Mouse (Mus musculus): ENCODE measurements around the gene Cstad.

Gene Cstad

DNA sequence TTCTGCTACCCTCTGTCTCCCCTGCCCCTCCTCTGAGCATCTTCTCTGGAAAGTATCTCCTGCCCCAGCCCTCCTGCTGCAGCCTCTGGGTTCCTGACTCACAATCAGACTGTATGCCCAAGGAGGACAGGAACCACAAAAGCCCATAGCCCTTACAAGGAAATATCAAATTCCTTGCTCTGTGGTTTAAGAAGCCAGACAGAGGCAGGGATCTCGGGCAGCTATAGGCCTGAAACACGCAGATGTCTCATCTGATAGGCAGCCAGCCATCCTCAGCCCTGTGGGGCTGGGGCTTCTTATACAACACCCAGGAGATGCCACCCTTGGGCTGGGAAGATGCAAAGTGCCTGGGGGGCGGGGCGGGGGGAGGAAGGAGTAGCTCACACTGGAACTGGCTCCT lies 956 bp downstream of the Cstad start:
- DNase-seq (ENCODE audit: low read depth, low spot score), result no peak

DNA sequence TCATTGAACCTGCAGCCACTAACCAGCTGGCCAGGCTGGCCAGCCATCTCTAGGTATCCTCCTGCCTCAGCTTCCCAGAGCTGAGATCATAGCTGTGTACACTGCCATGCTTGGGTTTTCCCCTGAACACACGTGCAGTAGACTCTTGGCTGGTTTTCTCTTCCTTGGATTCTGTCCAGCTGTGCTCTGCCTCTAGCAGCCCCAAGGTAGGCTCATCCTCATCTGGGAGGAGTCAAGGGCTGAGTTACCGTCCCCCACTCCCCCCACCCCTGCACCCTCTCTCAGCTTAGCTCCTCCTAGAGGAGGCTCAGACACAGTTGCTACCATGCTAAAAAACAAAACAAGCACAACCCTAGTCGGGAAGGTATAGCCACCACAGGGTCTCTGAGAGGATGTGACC lies 4.8 kb downstream of the Cstad start:
- DNase-seq (ENCODE audit: low read depth, low spot score), result peak; percentile 32

DNA sequence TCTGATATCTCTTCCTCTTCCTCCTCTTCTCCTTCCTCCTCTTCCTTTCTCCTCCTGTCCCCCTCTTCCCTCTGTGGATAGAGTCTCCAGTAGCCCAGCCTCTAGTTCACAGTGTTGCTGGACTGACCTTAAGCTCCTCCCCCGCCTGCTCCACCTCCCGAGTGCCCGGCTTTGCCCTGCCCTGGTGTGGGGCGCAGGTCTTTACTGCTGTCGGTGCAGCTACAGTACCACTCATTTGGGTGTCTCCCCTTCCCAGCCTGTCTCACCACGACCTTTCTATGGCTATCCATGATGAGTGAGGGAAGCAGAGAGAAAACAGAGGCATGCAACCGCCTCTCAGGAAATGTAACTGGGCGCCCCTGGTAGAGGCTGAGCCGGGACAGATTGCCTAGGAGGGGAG lies 5.5 kb downstream of the Cstad start:
- no peak for DNase-seq (ENCODE audit: low read depth, low spot score)

DNA sequence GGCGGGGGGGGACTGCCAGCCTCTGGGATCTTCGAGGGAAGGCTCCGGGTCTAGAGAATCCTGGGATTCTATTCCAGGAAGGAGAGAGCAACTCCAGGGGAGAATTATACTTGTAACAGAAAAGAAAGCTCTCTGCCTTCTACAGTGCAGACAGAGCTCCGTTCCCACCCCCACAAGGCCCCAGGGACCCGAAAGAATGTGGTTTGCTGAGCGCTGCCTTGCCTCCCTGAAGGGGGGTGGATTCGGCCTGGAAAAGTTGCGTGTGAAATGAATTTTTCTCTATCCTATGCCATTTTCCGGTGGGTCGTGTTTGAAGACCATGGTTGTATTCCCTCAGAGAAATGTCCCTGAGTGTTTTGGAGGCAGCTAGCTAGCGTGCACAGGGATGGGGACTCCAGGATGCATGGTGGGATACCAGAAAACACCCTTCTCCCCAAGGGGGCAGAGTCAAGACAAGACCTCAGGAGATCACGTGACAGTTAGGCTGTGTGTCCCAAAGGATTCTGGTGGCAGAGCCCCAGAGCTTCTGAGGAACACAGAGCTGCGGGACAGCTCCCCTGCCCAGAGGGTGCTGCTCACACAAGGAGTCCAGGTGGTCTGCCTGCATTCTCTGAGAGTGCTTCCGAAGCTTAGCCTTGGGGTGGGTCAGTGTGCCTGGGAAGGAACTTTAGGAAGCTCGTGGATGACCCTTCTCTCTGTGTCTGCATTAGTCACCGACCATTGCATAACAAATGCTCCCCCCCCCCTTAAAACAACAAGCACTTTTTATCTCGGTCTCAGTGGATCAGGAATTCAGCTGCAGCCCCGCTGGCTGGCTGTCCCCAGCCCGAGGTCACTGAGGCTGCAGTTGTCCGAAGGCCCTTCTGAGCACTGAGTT lies 6.4 kb downstream of the Cstad start:
- no peak for DNase-seq (ENCODE audit: low read depth, low spot score)

DNA sequence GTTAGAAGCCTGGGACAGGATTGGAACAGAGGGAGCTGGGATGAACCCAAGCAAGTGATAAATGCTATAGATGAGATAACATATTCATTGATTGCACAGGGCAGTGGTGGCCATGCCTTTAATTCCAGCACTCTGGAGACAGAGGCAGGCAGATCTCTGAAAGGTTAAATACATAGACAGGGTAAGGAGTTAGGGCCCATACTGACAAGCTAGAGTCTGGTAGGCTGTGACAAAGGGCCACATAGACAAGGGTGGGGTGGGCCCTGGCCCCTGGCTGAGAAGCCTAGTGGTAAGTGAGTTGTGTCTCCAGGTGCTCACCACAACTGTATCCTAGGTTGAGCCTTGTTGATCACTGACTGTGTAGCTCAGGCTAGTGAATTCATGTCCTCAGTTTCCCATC lies 7.6 kb downstream of the Cstad start:
- DNase-seq (ENCODE audit: low read depth, low spot score), result no peak

DNA sequence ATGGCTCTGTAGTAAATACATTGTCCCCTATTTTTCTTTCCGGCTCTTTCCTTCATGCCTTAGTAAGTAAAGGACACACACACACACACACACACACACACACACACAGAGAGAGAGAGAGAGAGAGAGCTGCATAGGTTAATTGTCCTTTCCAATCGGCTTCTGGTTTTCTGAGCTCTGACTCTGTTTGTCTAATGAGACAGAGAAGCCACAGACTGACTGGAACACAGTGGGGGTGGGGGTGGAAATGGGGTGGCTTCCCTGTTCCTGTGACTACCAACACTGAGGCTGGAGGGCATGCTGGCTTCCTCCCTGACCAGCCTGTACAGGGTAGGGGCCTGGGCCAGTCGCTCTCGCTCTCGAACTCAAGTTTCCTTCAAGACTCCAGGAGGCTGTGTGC lies 8.9 kb downstream of the Cstad start:
- no peak for DNase-seq (ENCODE audit: low read depth, low spot score)

DNA sequence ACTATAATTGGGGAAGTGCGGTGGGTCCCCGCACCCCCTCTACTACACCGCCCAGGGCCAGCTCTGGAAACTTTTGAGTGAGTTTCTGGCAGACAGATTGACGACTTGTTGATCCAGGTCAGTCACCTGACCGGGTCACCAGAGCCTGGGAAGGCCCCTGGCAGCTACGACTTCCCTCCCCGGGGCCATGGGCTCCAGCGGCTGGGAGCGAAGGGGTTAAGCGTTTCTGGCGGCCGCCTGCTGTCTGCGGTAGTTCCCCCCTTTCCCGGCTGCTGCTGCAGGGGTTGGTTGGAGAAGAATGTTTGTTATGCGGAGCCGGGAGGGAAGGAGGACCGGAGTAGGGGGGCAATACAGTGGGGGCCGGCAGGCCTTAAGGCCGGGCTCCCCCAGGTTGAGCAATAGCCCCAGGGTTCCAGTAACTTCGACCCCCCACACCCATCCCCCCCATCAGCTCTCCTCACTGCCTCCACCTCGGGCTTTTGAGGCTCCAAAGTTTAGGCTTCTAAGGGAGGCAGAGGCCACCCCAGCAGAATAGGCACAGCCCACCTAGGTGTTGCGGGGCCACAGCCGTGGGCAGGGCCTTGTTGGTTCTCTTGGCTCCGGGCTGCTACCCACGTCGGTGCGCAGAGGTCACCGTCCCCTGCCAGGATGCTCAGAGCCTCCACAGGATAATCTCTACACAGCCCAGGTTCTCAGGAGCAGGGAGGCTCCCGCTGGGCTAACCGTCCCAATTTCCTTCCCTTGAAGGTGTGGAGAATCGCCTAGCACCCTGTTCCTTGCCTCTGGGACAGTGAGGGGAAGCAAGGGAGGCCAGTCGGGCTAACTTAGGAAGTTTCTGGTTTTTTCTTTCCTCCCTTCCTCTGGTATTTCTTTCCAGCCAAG lies 10.3 kb downstream of the Cstad start:
- DNase-seq (ENCODE audit: low read depth, low spot score), result no peak

DNA sequence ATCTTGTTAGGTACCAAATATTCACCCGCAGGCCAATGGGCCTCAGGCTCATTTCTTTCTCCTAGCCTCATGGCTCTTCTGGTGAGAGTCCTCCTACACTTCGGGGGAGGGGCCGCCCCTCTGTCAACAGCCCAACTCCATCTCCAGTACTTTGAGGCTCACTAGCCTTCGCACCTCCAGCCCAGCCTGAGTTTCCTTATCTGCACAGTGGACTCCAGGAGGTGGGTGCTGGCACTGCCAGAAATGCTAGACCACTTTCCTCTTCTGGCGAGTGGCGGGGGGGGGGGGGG lies 10.9 kb downstream of the Cstad start:
- no peak for DNase-seq (ENCODE audit: low read depth, low spot score)

DNA sequence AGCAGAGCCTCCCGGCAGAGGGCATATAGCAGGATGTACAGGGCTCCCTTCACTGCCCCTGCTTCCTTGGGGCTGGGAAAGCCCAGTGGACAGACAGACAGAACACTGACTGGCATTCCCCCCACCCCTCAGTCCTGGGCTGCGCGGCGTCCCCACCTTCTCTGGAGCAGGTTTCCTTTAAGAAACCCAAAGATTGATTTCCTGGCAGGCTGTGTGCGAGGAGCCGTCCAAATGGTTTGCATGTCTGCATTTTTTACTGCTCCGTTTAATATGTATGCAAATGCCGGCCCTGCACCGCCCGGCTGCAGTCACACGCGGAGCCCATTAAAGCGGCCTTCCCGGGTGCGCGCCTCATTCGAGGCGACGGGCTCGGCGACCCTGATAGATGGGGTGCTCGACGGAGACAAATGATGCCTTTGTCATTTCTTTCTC lies 11.8 kb downstream of the Cstad start:
- no peak for DNase-seq (ENCODE audit: low read depth, low spot score)

DNA sequence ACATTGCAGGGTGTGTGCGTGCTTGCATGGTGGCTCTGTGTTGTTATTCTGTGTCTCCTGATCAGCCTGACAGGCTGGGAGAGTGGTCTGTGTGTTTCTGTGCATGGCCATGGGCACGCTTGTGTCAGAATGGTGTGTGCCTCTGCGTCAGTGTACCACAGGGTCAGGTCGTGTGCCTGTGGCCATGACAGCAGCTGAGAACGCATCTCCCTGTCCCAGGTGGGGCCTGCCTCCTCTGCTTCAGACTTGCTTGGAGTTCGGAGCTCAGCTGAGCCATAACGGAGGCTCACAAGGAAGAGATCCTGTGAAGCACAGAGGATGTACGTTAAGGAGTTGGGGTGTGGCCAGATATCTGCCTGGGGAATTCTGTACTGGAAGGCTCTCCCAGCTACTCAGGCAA lies 13.1 kb downstream of the Cstad start:
- DNase-seq (ENCODE audit: low read depth, low spot score), result no peak

DNA sequence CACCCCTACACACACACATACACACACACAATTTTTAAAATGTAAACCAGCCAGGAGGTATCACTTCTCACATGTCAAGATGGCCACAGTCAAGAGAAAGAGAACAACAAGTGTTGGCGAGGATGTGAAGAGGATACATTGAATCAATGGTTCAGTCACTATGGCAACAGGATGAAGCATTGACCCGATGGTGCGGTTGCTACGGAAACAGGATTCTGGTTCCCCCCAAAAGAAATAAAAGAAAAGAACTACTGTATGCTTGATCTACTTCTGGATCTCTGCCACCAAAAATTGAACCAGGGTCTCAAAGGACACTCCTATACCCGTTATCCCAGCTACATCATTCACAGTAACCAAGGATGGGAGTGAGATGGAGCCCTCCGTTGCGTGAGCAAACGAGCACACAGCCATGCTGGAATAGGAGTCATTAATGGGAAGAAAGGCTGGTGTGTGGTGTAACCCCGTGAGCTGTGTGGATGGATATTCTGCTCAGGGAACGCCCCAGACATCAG lies 13.9 kb downstream of the Cstad start:
- DNase-seq (ENCODE audit: low read depth, low spot score), result no peak

DNA sequence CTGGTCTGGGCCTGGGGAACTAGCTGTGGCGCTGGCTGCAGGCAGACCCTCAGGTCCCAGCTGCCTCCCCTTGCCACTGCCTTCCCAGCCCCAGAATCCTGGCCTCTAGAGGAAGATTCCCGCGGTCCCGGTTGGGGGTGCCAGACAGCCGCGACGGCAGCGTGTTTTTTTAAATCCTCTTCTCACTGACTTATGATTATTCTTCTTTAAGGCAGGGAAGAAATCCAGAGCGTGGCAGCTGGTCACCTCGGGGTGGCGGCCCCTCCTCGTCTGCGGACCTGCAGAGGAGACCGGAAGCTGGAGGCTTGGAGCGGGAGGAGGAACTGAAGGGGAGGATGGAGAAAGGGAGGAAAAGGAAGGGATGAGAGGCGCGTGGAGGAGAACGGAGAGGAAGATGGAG lies 18.7 kb downstream of the Cstad start:
- no peak for DNase-seq (ENCODE audit: low read depth, low spot score)

DNA sequence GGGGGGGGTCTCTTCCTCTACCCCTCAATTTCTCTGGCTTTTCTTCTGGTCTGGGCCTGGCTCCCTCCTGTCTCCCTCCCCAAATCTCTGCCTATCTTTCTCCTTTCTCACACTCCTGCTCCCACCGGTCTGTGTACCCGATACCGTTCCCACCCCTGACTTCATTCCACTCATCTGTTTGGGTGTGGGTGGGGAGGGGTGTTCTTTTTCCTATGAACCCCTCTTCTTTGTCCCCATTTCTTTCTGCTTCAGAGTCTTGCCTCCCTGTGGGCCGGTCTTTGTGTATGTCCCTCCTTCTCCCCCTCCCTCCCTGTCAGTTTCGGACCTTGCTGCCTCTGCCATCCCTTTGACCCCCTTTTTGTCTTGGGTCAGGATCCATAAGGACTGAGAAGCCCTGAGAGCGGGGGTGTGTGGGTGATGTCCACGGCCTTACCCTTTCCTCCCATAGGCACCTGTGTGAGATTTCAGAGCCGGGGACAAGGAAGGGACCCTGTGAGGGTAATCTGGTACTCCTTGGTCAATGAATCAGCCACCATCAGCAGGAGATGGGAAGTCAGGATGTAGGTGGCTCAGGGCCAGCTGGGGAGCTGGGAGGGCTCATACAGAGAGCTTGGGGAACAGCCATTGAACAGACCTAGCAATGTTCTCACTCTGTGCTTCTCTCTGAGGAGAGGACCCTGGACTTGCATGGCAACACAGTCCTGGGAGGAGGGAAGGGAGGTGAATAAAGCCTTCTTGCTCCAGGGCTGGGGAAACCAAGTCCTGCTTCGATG lies 19.5 kb downstream of the Cstad start:
- no peak for DNase-seq (ENCODE audit: low read depth, low spot score)

DNA sequence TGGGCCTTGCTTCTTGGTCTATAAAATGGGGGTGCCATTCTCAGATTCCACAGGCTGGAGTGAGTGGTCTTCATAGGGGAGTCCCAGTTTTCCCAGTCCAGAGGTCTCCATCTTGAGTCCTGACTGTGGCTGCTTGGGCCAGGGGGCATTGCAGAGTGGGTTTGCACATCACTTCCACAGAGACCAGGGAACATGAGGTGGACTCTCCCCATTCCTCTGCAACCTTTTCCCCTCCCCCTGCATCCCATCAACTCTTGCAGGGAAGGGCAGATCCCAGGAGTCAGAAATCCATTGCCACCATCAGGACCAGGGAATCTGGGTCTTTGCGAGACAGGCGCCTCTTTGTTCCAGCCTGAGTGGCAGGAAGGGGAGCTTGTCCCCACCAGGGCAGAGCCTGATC lies 21.0 kb downstream of the Cstad start:
- no peak for DNase-seq (ENCODE audit: low read depth, low spot score)

DNA sequence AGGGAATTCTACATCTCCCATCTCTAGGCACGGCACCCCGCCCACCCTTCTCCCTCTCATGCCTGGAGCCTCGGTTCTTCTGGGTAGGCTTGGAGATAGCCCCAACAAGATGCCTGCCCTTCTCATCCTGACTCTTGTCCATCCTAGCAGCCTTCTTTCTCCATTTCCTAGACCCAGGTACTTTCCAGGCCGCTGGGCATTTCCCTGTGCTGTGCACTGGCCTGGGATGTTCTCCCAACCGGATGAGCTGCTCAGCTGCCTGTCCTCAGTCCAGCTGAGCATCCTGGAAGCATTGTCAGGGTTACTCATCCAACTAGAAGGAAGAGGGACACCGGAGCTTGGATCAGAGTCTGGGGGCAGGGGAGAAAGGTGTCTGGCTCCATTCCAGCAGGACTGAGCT lies 21.6 kb downstream of the Cstad start:
- DNase-seq (ENCODE audit: low read depth, low spot score), result no peak

DNA sequence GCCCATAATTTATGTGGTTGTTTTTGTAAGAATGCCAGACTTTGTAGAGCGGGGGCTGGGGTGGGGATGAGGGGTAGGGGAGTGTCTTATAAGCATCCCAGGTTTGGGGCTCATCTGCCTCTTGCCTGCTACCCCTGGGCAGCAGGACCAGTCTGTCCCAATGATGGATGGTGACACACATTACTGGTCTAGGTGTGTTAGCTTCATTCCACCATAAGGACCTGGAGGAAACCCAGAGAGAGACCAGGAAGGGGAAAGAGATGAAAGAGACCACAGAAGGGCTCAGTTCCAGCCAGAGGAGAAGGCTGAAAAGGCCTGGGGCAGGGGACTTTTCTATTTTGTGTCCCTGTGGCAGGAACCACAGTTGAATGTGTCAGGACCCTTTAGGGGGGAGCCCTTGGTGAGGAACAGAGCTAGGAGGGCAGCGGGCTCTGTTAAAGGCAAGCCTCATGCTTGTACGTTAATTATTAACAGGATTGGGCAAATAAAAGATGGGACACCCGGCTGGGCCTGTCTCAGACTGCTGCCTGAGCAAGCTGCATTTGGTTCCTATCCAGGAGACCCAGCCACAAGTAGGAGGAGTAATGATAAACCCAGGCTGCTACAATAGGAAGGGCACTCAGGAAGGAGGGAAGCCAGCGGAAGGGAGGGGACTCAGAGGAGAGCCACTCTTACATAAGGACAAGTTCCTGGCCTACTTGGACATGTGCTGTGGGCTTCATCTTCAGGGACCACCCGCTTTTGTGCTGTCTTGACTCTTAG lies 23.8 kb downstream of the Cstad start:
- DNase-seq (ENCODE audit: low read depth, low spot score), result no peak

DNA sequence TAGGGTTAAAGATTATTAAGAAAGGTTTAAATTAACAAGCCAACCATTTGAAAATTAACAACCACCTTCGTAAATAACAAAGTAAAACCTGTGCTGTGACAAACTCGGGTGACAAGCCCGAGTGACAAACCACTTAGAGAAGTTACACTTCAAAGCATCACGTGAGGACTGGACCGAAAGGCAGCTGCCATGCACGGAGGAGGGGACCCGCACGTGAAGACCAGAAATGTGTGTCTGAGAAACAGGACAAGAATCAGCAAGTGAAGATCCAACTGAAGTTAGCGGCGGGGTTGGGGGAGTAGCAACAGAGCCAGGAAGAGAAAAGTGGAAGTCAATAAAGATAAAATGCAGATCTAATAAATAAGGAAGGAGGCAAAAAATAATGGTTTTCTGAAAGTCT lies 29.0 kb downstream of the Cstad start:
- DNase-seq (ENCODE audit: low read depth, low spot score), result no peak

DNA sequence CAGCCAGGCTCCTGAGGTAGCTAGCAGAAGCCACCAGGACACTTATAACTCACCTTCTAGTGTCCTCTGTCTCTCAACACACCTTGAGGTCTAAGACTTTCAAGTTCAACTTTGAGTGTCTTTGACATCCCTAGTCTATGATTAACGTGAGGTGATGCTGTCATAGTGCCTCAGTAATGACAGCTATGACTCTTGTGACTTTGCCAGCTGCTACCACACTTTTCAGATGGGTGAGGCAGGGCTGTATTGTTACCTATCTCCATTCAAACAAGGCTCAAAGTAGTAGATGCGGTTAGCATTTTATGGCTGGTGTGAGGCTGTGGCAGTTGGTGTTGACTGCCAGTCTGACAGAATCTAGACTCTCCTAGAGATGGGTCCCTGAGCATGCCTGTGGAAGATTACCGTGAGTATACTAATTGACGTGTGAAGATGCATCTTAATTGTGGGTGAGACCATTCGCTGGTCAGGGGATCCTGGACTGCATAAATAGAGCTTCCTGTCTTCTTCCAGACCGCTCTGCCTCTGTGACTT lies 30.5 kb downstream of the Cstad start:
- DNase-seq (ENCODE audit: low read depth, low spot score), result peak; percentile 43

DNA sequence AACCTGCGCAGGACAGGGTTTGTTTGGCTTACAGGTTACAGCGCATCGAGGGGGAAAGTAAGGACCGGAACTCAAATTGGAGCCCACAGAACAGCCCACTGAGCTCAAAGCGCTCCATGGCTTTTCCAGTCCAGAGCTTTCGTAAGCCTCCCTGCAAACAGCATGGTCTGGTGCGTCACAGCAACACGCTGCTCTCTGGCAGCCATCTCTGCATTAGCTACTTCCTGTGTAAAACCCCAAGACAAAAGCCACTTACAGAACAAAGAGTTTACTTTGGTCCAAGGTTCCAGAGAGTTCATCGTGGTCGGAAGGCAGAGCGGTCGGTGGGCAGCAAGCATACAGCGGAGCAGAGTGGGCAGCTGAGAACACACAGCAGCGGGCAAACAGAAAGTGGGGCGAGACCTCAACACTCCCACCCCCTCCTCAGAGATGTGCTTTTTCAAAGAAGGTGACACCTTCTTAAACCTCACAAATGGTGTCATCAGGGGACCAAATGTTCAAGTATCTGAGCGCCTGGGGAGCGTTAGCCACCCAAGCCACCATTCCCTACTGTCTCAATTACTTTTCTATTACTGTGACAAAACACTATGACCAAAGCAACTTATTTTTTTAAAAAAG lies 31.3 kb downstream of the Cstad start:
- peak; percentile 87 for DNase-seq (ENCODE audit: low read depth, low spot score)

DNA sequence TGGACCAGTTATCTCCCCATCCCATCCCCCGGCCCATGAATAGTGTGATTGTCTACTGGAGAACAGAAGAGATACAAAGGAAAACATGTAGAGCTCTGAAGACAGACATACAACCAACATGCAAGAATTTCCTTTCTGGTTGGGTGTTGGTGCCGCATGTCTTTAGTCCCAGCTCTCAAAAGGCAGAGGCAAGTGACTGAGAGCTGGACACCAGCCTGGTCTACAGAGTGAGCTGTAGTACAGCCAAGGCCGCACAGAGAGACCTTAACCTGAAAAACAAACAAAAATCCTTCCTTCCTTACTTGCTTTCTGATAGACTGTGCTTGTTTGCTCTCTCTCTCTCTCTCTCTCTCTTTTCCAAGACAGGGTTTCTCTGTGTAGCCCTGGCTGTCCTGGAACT lies 32.5 kb downstream of the Cstad start:
- DNase-seq (ENCODE audit: low read depth, low spot score), result no peak

DNA sequence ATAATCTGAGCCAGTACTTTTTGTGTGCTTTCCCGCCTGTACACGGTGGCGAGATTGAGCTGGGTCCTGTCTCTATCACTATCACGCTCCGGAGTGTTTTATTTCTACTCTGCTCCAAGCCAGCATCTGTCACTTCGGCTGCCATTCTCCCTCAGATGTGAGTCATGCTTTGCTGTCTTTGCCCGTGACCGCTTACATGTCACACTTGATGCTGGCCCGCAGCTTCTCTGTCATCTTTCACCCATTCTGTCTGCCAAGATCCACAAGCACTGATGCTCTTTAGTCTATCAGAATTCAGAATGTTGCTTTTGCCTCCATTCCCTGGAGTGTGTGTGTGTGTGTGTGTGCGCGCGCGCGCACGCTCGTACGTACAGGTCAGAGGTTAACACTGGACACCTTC lies 33.5 kb downstream of the Cstad start:
- no peak for DNase-seq (ENCODE audit: low read depth, low spot score)
